Mouse (Mus musculus) kidney, adult 2 months (tissue): Measurements from ENCODE around the gene St14.

ENCODE experiments used
- CTCF ChIP-seq: fragments of 200-500 bp; conservative IDR thresholded peaks from 2 replicates; pipeline ENCODE4 v1.5.1; 2011; ENCODE audit warnings: low read depth, mild to moderate bottlenecking, control low read depth, low read length, moderate library complexity, mixed read lengths; ENCODE audit not compliant: insufficient read depth, insufficient read length
- POLR2A ChIP-seq: fragments of 200-500 bp; IDR thresholded peaks from one replicate; pipeline ENCODE4 v1.6.1; 2011; ENCODE audit warnings: low read depth, low read length, control low read depth

DNA sequence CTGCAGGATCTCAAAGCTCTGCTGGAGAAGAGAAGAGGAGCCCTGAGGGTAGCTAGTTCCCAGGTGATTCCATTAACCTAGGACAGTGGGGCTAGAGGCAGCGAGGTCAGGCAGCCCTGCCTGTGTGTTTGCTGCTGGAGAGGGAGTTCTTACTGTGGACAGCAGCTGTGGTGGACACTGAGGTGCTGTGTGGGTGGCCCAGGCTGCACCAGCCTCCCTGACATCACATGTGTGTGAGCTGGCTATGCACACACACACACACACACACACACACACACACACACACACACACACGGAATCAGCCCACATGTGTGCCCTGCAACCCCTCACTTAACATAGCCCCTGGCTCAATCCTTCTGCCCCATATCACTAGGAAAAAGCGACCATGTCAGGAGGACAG lies 43.5 kb downstream of the St14 start:
- TF ChIP-seq POLR2A, result no peak
- no peak for TF ChIP-seq CTCF
